Mouse (Mus musculus): ENCODE data around the gene Apba2. TPM values are rescaled to one million over a fixed set of nuclear protein-coding genes. Genes with fewer than 3 reads are reported as not detected.

Apba2 gene
- total RNA-seq, 4 experiments from 2014 or later: 231 to 246 (median 238) TPM

- no peak for DNase-seq (ENCODE audit: low spot score in 2 of 2)
Observed at GRCm38 (mm10) chr7:64522409-64522730, 20.9 kb downstream of the Apba2 start.

GRCm38 (mm10) chr7:64531297-64531696 is 29.8 kb downstream of the Apba2 start:
- no peak for DNase-seq (ENCODE audit: low spot score in 2 of 2)

GRCm38 (mm10) chr7:64533374-64533773 is 31.9 kb downstream of the Apba2 start:
- DNase-seq (ENCODE audit: low spot score in 2 of 2): no peak

- no peak for DNase-seq (ENCODE audit: low spot score in 2 of 2)
Observed at GRCm38 (mm10) chr7:64535269-64535668, 33.8 kb downstream of the Apba2 start.

GRCm38 (mm10) chr7:64539450-64540148 is 38.1 kb downstream of the Apba2 start:
- no peak for DNase-seq (ENCODE audit: low spot score in 2 of 2)

GRCm38 (mm10) chr7:64546801-64547200 is 45.3 kb downstream of the Apba2 start:
- DNase-seq (ENCODE audit: low spot score in 2 of 2): no peak

GRCm38 (mm10) chr7:64550856-64551255 is 49.4 kb downstream of the Apba2 start:
- DNase-seq (ENCODE audit: low spot score in 2 of 2): peak in 1 of 2 experiments; percentile 53

- no peak for DNase-seq (ENCODE audit: low spot score in 2 of 2)
Observed at GRCm38 (mm10) chr7:64552523-64553190, 51.2 kb downstream of the Apba2 start.

GRCm38 (mm10) chr7:64561711-64562498 is 60.4 kb downstream of the Apba2 start:
- DNase-seq (ENCODE audit: low spot score in 2 of 2): no peak

GRCm38 (mm10) chr7:64564891-64565571 is 63.5 kb downstream of the Apba2 start:
- DNase-seq (ENCODE audit: low spot score in 2 of 2): peak; percentile 57 to 68

- no peak for DNase-seq (ENCODE audit: low spot score in 2 of 2)
Observed at GRCm38 (mm10) chr7:64566371-64567243, 65.1 kb downstream of the Apba2 start.

- DNase-seq (ENCODE audit: low spot score in 2 of 2): no peak
Observed at GRCm38 (mm10) chr7:64568722-64569121, 67.2 kb downstream of the Apba2 start.

- no peak for DNase-seq (ENCODE audit: low spot score in 2 of 2)
Observed at GRCm38 (mm10) chr7:64569676-64570075, 68.2 kb downstream of the Apba2 start.

GRCm38 (mm10) chr7:64570914-64571313 is 69.4 kb downstream of the Apba2 start:
- DNase-seq (ENCODE audit: low spot score in 2 of 2): no peak

GRCm38 (mm10) chr7:64574144-64574543 is 72.6 kb downstream of the Apba2 start:
- DNase-seq (ENCODE audit: low spot score in 2 of 2): no peak

- DNase-seq (ENCODE audit: low spot score in 2 of 2): no peak
Observed at GRCm38 (mm10) chr7:64576519-64576951, 75.0 kb downstream of the Apba2 start.

- DNase-seq (ENCODE audit: low spot score in 2 of 2): no peak
Observed at GRCm38 (mm10) chr7:64578176-64578575, 76.7 kb downstream of the Apba2 start.

GRCm38 (mm10) chr7:64579887-64580286 is 78.4 kb downstream of the Apba2 start:
- DNase-seq (ENCODE audit: low spot score in 2 of 2): no peak

- no peak for DNase-seq (ENCODE audit: low spot score in 2 of 2)
Observed at GRCm38 (mm10) chr7:64580293-64580692, 78.8 kb downstream of the Apba2 start.

GRCm38 (mm10) chr7:64582358-64582757 is 80.9 kb downstream of the Apba2 start:
- DNase-seq (ENCODE audit: low spot score in 2 of 2): no peak

- DNase-seq (ENCODE audit: low spot score in 2 of 2): peak in 1 of 2 experiments; percentile 64
Observed at GRCm38 (mm10) chr7:64583670-64584121, 82.2 kb downstream of the Apba2 start.
